Mouse (Mus musculus) brain, embryonic 14.5 days (tissue): ENCODE measurements at regions not wholly inside any gene's neighbourhood (a gene's known extent, or its start where the extent isn't known, plus 50 kb on each side); places are given as distances from the start of the nearest gene placed in this dataset.

Source experiments
- DNase-seq: peaks from one replicate; pipeline ENCODE4 v3.0.0-alpha.2; 2011; ENCODE audit warnings: low read depth
- CTCF ChIP-seq: fragments of 200-500 bp; IDR thresholded peaks from 2 replicates; pipeline ENCODE4 v1.5.1; 2012; ENCODE audit warnings: inconsistent platforms, mild to moderate bottlenecking, moderate library complexity, borderline replicate concordance; ENCODE audit not compliant: insufficient read depth, insufficient read length; ENCODE audit errors: extremely low read depth
- POLR2A ChIP-seq: fragments of 200-500 bp; IDR thresholded peaks from 2 replicates; pipeline ENCODE4 v1.6.1; 2012; ENCODE audit warnings: mild to moderate bottlenecking, inconsistent platforms, borderline replicate concordance; ENCODE audit not compliant: poor library complexity, insufficient read depth, insufficient read length, severe bottlenecking; ENCODE audit errors: extremely low read depth

DNA sequence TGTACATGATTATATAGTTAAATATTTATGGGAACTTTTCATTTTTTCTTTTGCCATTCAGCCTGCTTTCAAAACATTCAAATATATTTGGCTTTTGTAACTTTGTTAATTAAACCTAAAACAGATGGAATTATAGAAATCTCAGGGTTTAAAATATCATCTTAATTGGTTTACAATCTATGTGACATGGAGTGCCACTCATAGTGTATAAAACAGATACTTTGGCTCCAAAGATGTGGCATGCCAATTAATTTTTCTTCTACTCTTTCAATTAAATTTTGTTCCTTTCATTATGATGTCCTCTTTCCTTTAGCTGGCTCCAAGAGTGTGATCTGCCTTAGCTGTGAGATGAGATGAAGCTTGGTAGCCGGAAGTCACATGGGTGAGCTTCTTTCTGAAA lies 103.0 kb downstream of the Neurod6 start:
- TF ChIP-seq CTCF, result no peak
- no peak for TF ChIP-seq POLR2A
- peak; percentile 60 for DNase-seq

DNA sequence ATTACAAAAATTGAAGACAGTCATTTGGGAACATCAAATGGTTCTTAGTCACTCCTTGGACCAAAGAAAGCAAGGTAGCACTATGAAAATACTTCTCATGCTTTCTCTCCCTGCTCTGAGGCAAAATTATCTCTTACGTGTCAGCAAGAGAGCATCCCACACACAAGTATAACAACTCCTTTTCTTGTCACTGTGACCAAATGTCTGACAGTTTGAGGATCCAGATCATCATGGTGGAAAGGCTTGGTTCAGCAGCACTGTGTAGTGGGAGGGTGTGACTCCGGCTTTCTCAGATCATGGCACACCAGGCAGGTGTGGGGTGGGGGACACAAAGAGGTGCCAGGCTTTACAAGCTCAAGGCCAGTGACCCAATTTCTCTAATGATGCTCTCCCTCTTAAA lies 113.5 kb downstream of the Neurod6 start:
- no peak for TF ChIP-seq POLR2A
- no peak for TF ChIP-seq CTCF
- DNase-seq, result no peak

DNA sequence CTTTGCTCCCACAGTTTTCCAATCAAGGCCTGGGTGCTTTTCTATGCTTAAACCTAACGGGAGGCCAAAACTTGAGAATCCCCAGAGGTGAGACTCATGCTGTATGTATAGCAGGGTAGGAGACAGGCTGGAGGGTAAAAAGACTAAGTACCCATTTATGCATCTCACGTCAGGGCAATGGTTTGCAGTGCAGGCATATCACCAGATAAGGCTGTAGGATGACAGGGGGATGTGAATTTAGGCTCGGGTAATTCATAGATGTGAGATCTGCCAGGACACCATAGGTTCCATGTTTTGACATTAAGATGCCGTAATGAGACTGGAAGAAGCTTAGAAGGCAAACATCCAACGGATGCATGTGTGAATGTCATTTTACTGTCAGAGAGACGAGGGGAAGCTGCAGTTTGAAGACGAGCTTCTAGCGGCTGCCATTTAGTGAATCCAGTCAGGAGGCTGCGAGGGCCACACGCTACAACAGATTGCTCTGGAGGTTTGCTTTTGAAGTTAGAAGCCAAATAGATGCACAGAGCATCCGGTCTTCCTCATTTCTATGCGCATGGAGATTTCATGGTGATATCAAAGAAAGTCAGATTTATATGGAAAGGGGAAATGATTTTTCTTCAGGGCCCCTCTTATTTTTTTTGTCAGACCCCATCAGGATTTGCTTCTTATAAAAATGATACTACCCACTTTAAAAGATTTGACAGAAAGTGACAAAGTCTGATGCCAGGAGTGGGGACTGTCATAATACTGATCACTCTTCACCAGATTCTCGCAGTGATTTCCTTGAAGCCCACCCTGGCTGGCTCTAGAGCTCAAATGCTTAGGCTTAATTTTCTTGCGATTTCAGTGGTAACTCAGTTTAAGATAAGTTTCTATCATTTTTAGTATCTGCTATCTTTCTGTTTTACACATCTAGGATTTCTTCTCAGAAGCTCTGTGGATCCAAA lies 113.8 kb downstream of the Adcyap1r1 start:
- TF ChIP-seq CTCF (no peak), POLR2A (no peak)

DNA sequence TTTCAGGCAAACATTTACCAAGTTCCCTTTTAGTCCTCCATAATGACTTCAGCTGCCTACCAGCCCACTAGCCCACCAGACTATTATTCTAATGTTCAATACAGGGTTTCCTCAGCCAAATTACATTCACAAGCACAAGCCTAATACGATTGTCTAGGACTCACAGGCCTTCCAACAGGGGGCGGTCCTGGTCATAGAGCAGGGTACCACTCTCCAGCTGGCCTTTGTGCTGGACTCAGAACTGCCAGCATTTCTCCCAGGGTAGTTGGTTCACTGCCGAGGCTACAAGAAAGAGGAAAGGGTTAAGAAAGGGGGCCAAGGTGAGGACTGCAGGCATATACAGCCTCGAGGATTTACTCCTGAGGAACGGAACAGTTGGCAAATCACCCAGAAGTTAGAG lies 108.8 kb downstream of the Adcyap1r1 start:
- DNase-seq, result peak; percentile 72
- TF ChIP-seq POLR2A (no peak), CTCF (no peak)

More for the DNA sequence above, 113.8 kb downstream of the Adcyap1r1 start:
- DNase-seq, result peak; percentile 90

DNA sequence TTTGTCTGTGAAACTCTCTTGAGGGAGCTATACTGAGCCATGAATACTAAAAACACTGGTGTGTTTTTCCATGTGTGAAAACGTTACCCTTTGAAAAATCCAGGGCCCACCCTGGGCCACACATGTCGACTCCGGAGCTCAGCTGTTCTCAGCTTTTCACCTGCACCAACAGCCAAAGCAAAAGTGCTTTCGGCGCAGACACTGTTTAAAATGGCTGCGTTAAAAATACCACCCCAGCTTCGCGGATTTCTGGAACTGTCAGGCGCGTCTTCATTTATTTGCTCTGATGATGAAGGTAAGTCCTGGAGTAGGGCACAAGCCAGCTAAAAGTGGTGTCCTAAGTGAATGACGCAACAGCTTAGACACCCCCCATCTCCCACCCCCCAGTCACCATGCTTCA lies 108.0 kb downstream of the Adcyap1r1 start:
- no peak for DNase-seq
- TF ChIP-seq POLR2A (no peak), CTCF (no peak)
